Mouse (Mus musculus) heart, embryonic 10.5 days (tissue): ENCODE measurements at regions not wholly inside any gene's neighbourhood (a gene's known extent, or its start where the extent isn't known, plus 50 kb on each side); places are given as distances from the start of the nearest gene placed in this dataset.

ENCODE experiments used
- DNase-seq: peaks from one replicate; pipeline ENCODE4 v3.0.0-alpha.2; 2017; ENCODE audit warnings: low spot score
- H3K27ac ChIP-seq: fragments of 300-500 bp; sonication (generic); 2 replicates; pipeline ENCODE4 v1.5.1; 2016; ENCODE audit warnings: mild to moderate bottlenecking
- H3K27me3 ChIP-seq: fragments of 300-500 bp; sonication (generic); 2 replicates; pipeline ENCODE4 v1.6.1; 2016; ENCODE audit warnings: mild to moderate bottlenecking; ENCODE audit not compliant: poor library complexity, insufficient read depth, severe bottlenecking
- H3K36me3 ChIP-seq: fragments of 300-500 bp; sonication (generic); 2 replicates; pipeline ENCODE4 v1.6.1; 2016; ENCODE audit warnings: mild to moderate bottlenecking, moderate library complexity
- H3K4me1 ChIP-seq: fragments of 300-500 bp; sonication (generic); 2 replicates; pipeline ENCODE4 v1.6.1; 2016; ENCODE audit warnings: mild to moderate bottlenecking
- H3K4me3 ChIP-seq: fragments of 300-500 bp; sonication (generic); 2 replicates; pipeline ENCODE4 v1.5.1; 2016; ENCODE audit warnings: mild to moderate bottlenecking, moderate library complexity
- H3K9me3 ChIP-seq: fragments of 300-500 bp; sonication (generic); 2 replicates; pipeline ENCODE4 v1.6.1; 2016; ENCODE audit warnings: mild to moderate bottlenecking, moderate library complexity
- WGBS: fragments of 180-500 bp; shearing (Covaris S2); methylation state at CpG from one replicate; pipeline ENCODE4 v1.1.7; 2016; 5-methylcytosine and 5-hydroxymethylcytosine counted together

- 55% methylated on average over 7 of the region's 7 CpGs for WGBS
- no peak overlapping the region for H3K27ac ChIP-seq
- peaks cover 52% of the 10 kb centered on the region for H3K4me1 ChIP-seq
- H3K36me3 ChIP-seq, result no peaks in the 10 kb centered on the region
- no peak for DNase-seq
- no peaks in the 10 kb centered on the region for H3K9me3 ChIP-seq
- H3K27me3 ChIP-seq, result no peaks in the 10 kb centered on the region
- no peak overlapping the region for H3K4me3 ChIP-seq
These were observed 63.4 kb upstream of the Bach2 start for GRCm38 (mm10) chr4:32175231-32175630.

GRCm38 (mm10) chr4:32175853-32176448 lies 62.7 kb upstream of the Bach2 start:
- no peak for DNase-seq
- 83% methylated on average over 6 of the region's 6 CpGs for WGBS
- no peaks in the 10 kb centered on the region for H3K9me3 ChIP-seq
- peaks cover 46% of the 10 kb centered on the region for H3K4me1 ChIP-seq
- no peaks in the 10 kb centered on the region for H3K36me3 ChIP-seq
- H3K4me3 ChIP-seq, result no peak overlapping the region
- H3K27me3 ChIP-seq, result no peaks in the 10 kb centered on the region
- no peak overlapping the region for H3K27ac ChIP-seq

GRCm38 (mm10) chr4:32176449-32177135 lies 62.0 kb upstream of the Bach2 start:
- no peak for DNase-seq
- Histone ChIP-seq H3K36me3 (no peaks in the 10 kb centered on the region), H3K9me3 (no peaks in the 10 kb centered on the region), H3K27ac (no peak overlapping the region), H3K4me1 (peaks cover 44% of the 10 kb centered on the region), H3K4me3 (no peak overlapping the region), H3K27me3 (no peaks in the 10 kb centered on the region)
- 74% methylated on average over 4 of the region's 4 CpGs for WGBS

- Histone ChIP-seq H3K9me3 (no peaks in the 10 kb centered on the region), H3K27me3 (no peaks in the 10 kb centered on the region), H3K36me3 (no peaks in the 10 kb centered on the region), H3K4me1 (peaks cover 44% of the 10 kb centered on the region), H3K4me3 (no peak overlapping the region), H3K27ac (peak overlapping the region; percentile 52; the same call in 1 of the 2 replicates)
- 60% methylated on average over 7 of the region's 7 CpGs for WGBS
- no peak for DNase-seq
These were observed 60.5 kb upstream of the Bach2 start for GRCm38 (mm10) chr4:32177933-32178639.

GRCm38 (mm10) chr4:32179707-32180241 lies 58.8 kb upstream of the Bach2 start:
- Histone ChIP-seq H3K36me3 (no peaks in the 10 kb centered on the region), H3K27me3 (no peaks in the 10 kb centered on the region), H3K4me1 (peaks cover 35% of the 10 kb centered on the region), H3K27ac (peak overlapping the region; percentile 65), H3K9me3 (no peaks in the 10 kb centered on the region), H3K4me3 (no peak overlapping the region)
- DNase-seq, result no peak
- WGBS, result 44% methylated on average over 8 of the region's 8 CpGs

GRCm38 (mm10) chr4:32183791-32184190 lies 54.8 kb upstream of the Bach2 start:
- no peak for DNase-seq
- Histone ChIP-seq H3K27me3 (no peaks in the 10 kb centered on the region), H3K36me3 (no peaks in the 10 kb centered on the region), H3K9me3 (no peaks in the 10 kb centered on the region), H3K27ac (no peak overlapping the region), H3K4me3 (no peak overlapping the region), H3K4me1 (peaks cover 11% of the 10 kb centered on the region)
- WGBS, result 82% methylated on average over 4 of the region's 4 CpGs

GRCm38 (mm10) chr4:32185986-32186385 lies 52.6 kb upstream of the Bach2 start:
- H3K4me1 ChIP-seq, result peaks cover 6% of the 10 kb centered on the region; the same call in 1 of the 2 replicates
- no peak for DNase-seq
- no peak overlapping the region for H3K4me3 ChIP-seq
- no peak overlapping the region for H3K27ac ChIP-seq
- H3K27me3 ChIP-seq, result no peaks in the 10 kb centered on the region
- H3K36me3 ChIP-seq, result no peaks in the 10 kb centered on the region
- WGBS, result 77% methylated on average over 10 of the region's 10 CpGs
- H3K9me3 ChIP-seq, result no peaks in the 10 kb centered on the region

GRCm38 (mm10) chr4:32187154-32187553 lies 51.5 kb upstream of the Bach2 start:
- H3K27ac ChIP-seq, result no peak overlapping the region
- H3K4me1 ChIP-seq, result peaks cover 6% of the 10 kb centered on the region
- H3K36me3 ChIP-seq, result no peaks in the 10 kb centered on the region
- no peak for DNase-seq
- WGBS, result 69% methylated on average over 4 of the region's 4 CpGs
- H3K27me3 ChIP-seq, result no peaks in the 10 kb centered on the region
- H3K9me3 ChIP-seq, result no peaks in the 10 kb centered on the region
- H3K4me3 ChIP-seq, result no peak overlapping the region

GRCm38 (mm10) chr4:32188076-32188475 lies 50.5 kb upstream of the Bach2 start:
- 87% methylated on average over 1 of the region's 1 CpGs for WGBS
- no peaks in the 10 kb centered on the region for H3K36me3 ChIP-seq
- H3K4me3 ChIP-seq, result no peak overlapping the region
- DNase-seq, result no peak
- no peaks in the 10 kb centered on the region for H3K27me3 ChIP-seq
- H3K4me1 ChIP-seq, result peaks cover 6% of the 10 kb centered on the region
- no peaks in the 10 kb centered on the region for H3K9me3 ChIP-seq
- no peak overlapping the region for H3K27ac ChIP-seq

GRCm38 (mm10) chr4:32188752-32189415 lies 49.7 kb upstream of the Bach2 start:
- Histone ChIP-seq H3K27me3 (no peaks in the 10 kb centered on the region), H3K4me1 (peaks cover 6% of the 10 kb centered on the region), H3K27ac (no peak overlapping the region), H3K36me3 (no peaks in the 10 kb centered on the region), H3K9me3 (no peaks in the 10 kb centered on the region), H3K4me3 (no peak overlapping the region)
- 45% methylated on average over 8 of the region's 8 CpGs for whole genome bisulfite sequencing
- DNase-seq, result no peak
